Mouse (Mus musculus): ENCODE results near the gene Ntn4. TPM values are rescaled to one million over a fixed set of nuclear protein-coding genes. Genes with fewer than 3 reads are reported as not detected.

Ntn4 gene
- 1 to 10 TPM; 7.3 to 7.7 TPM for total RNA-seq (2021)

GRCm38 (mm10) chr10:93640521-93640952 lies at the start of gene Ntn4:
Gene Ntn4 (plus strand): TSS chr10:93640681.
- DNase-seq, result no peak
- intact Hi-C loops (cut with DNase I), result no loop called here

GRCm38 (mm10) chr10:93592456-93592855 lies 48.0 kb upstream of the Ntn4 start:
- peak; percentile 15 for DNase-seq
- intact Hi-C loops (cut with DNase I), result loop anchor here (5.0 kb wide), 1 partner anchor 220 kb away; no protein-coding TSS in a partner anchor

GRCm38 (mm10) chr10:93594022-93594482 lies 46.4 kb upstream of the Ntn4 start:
- peak; percentile 87 for DNase-seq
- intact Hi-C loops (cut with DNase I), result loop anchor here (5.0 kb wide), 1 partner anchor 218 kb away; no protein-coding TSS in a partner anchor

GRCm38 (mm10) chr10:93595831-93596230 lies 44.6 kb upstream of the Ntn4 start:
- intact Hi-C loops (cut with DNase I), result no loop called here
- no peak for DNase-seq

- intact Hi-C loops (cut with DNase I), result no loop called here
- DNase-seq, result no peak
Observed at GRCm38 (mm10) chr10:93596641-93597040, 43.8 kb upstream of the Ntn4 start.

GRCm38 (mm10) chr10:93602309-93602708 lies 38.2 kb upstream of the Ntn4 start:
- intact Hi-C loops (cut with DNase I), result no loop called here

GRCm38 (mm10) chr10:93603256-93603655 lies 37.2 kb upstream of the Ntn4 start:
- DNase-seq, result no peak
- intact Hi-C loops (cut with DNase I), result no loop called here

More at GRCm38 (mm10) chr10:93602309-93602708, 38.2 kb upstream of the Ntn4 start:
- DNase-seq, result no peak

GRCm38 (mm10) chr10:93606326-93606725 lies 34.2 kb upstream of the Ntn4 start:
- intact Hi-C loops (cut with DNase I), result no loop called here
- DNase-seq, result no peak

GRCm38 (mm10) chr10:93608051-93608450 lies 32.4 kb upstream of the Ntn4 start:
- no peak for DNase-seq
- intact Hi-C loops (cut with DNase I), result no loop called here

GRCm38 (mm10) chr10:93609236-93609635 lies 31.2 kb upstream of the Ntn4 start:
- no peak for DNase-seq
- intact Hi-C loops (cut with DNase I), result no loop called here

GRCm38 (mm10) chr10:93610896-93611295 lies 29.6 kb upstream of the Ntn4 start:
- DNase-seq, result no peak
- intact Hi-C loops (cut with DNase I), result loop anchor here (5.0 kb wide), 1 partner anchor 201 kb away; no protein-coding TSS in a partner anchor

- peak; percentile 21 for DNase-seq
- intact Hi-C loops (cut with DNase I), result loop anchor here (5.0 kb wide), 1 partner anchor 201 kb away; no protein-coding TSS in a partner anchor
Observed at GRCm38 (mm10) chr10:93611419-93612007, 29.0 kb upstream of the Ntn4 start.

- intact Hi-C loops (cut with DNase I), result loop anchor here (5.0 kb wide), 1 partner anchor 197 kb away; no protein-coding TSS in a partner anchor
- no peak for DNase-seq
Observed at GRCm38 (mm10) chr10:93614850-93615249, 25.6 kb upstream of the Ntn4 start.

- intact Hi-C loops (cut with DNase I), result loop anchor here (10.0 kb wide), 1 partner anchor 154 kb away; no protein-coding TSS in a partner anchor
Observed at GRCm38 (mm10) chr10:93620438-93621179, 19.9 kb upstream of the Ntn4 start.

GRCm38 (mm10) chr10:93623725-93624124 lies 16.8 kb upstream of the Ntn4 start:
- no peak for DNase-seq
- intact Hi-C loops (cut with DNase I), result loop anchor here (10.0 kb wide), 1 partner anchor 151 kb away; no protein-coding TSS in a partner anchor

More at GRCm38 (mm10) chr10:93620438-93621179, 19.9 kb upstream of the Ntn4 start:
- no peak for DNase-seq

GRCm38 (mm10) chr10:93624151-93624550 lies 16.3 kb upstream of the Ntn4 start:
- intact Hi-C loops (cut with DNase I), result loop anchor here (10.0 kb wide), 1 partner anchor 151 kb away; no protein-coding TSS in a partner anchor
- DNase-seq, result no peak

GRCm38 (mm10) chr10:93630310-93630709 lies 10.2 kb upstream of the Ntn4 start:
- no peak for DNase-seq
- intact Hi-C loops (cut with DNase I), result no loop called here

GRCm38 (mm10) chr10:93632086-93632485 lies 8.4 kb upstream of the Ntn4 start:
- intact Hi-C loops (cut with DNase I), result no loop called here

GRCm38 (mm10) chr10:93633563-93633962 lies 6.9 kb upstream of the Ntn4 start:
- DNase-seq, result peak; percentile 88
- intact Hi-C loops (cut with DNase I), result no loop called here

More at GRCm38 (mm10) chr10:93632086-93632485, 8.4 kb upstream of the Ntn4 start:
- no peak for DNase-seq

GRCm38 (mm10) chr10:93633971-93634370 lies 6.5 kb upstream of the Ntn4 start:
- no peak for DNase-seq
- intact Hi-C loops (cut with DNase I), result no loop called here

GRCm38 (mm10) chr10:93635941-93636340 lies 4.5 kb upstream of the Ntn4 start:
- intact Hi-C loops (cut with DNase I), result no loop called here
- peak; percentile 84 for DNase-seq

All from left cerebral cortex, postnatal 4 days (tissue).